Mouse (Mus musculus): ENCODE results near the gene Casz1.

Casz1 gene

GRCm38 (mm10) chr4:148803636-148804035 lies 593 bp upstream of the Casz1 start:
- DNase-seq: no peak

- DNase-seq: no peak
Measured at GRCm38 (mm10) chr4:148804780-148805160, 541 bp downstream of the Casz1 start.

GRCm38 (mm10) chr4:148805161-148805810 lies 1.1 kb downstream of the Casz1 start:
- DNase-seq: no peak

GRCm38 (mm10) chr4:148805811-148806747 lies 1.9 kb downstream of the Casz1 start:
- no peak for DNase-seq

- DNase-seq: no peak
Measured at GRCm38 (mm10) chr4:148806836-148807235, 2.6 kb downstream of the Casz1 start.

GRCm38 (mm10) chr4:148807397-148807796 lies 3.2 kb downstream of the Casz1 start:
- no peak for DNase-seq

- DNase-seq: no peak
Measured at GRCm38 (mm10) chr4:148808839-148809238, 4.6 kb downstream of the Casz1 start.

GRCm38 (mm10) chr4:148810706-148811105 lies 6.5 kb downstream of the Casz1 start:
- no peak for DNase-seq

- DNase-seq: peak; percentile 43
Measured at GRCm38 (mm10) chr4:148811940-148812339, 7.7 kb downstream of the Casz1 start.

- DNase-seq: no peak
Measured at GRCm38 (mm10) chr4:148813247-148813646, 9.0 kb downstream of the Casz1 start.

GRCm38 (mm10) chr4:148816556-148816955 lies 12.3 kb downstream of the Casz1 start:
- DNase-seq: no peak

- no peak for DNase-seq
Measured at GRCm38 (mm10) chr4:148818161-148818560, 13.9 kb downstream of the Casz1 start.

- no peak for DNase-seq
Measured at GRCm38 (mm10) chr4:148820171-148820570, 15.9 kb downstream of the Casz1 start.

GRCm38 (mm10) chr4:148823281-148823680 lies 19.1 kb downstream of the Casz1 start:
- DNase-seq: no peak

- DNase-seq: no peak
Measured at GRCm38 (mm10) chr4:148830350-148830749, 26.1 kb downstream of the Casz1 start.

- no peak for DNase-seq
Measured at GRCm38 (mm10) chr4:148833245-148833990, 29.2 kb downstream of the Casz1 start.

- no peak for DNase-seq
Measured at GRCm38 (mm10) chr4:148836391-148836790, 32.2 kb downstream of the Casz1 start.

- DNase-seq: no peak
Measured at GRCm38 (mm10) chr4:148837046-148837445, 32.8 kb downstream of the Casz1 start.

- no peak for DNase-seq
Measured at GRCm38 (mm10) chr4:148837644-148838043, 33.4 kb downstream of the Casz1 start.

GRCm38 (mm10) chr4:148842302-148842701 lies 38.1 kb downstream of the Casz1 start:
- no peak for DNase-seq

GRCm38 (mm10) chr4:148844921-148845320 lies 40.7 kb downstream of the Casz1 start:
- no peak for DNase-seq

GRCm38 (mm10) chr4:148846203-148846602 lies 42.0 kb downstream of the Casz1 start:
- DNase-seq: no peak

- DNase-seq: no peak
Measured at GRCm38 (mm10) chr4:148846724-148847123, 42.5 kb downstream of the Casz1 start.

Measured in cerebellum, adult 9-11 months (tissue).